Mouse (Mus musculus): ENCODE data around the gene Edf1.
A peak's percentile ranks its signal among the peaks of the same experiment; 100 is the strongest.
"Not testable (repeated sequence)": the region's sequence is repeated elsewhere in the genome, so short reads cannot be mapped to it uniquely, and the experiment has no call there.

Edf1 gene

DNA sequence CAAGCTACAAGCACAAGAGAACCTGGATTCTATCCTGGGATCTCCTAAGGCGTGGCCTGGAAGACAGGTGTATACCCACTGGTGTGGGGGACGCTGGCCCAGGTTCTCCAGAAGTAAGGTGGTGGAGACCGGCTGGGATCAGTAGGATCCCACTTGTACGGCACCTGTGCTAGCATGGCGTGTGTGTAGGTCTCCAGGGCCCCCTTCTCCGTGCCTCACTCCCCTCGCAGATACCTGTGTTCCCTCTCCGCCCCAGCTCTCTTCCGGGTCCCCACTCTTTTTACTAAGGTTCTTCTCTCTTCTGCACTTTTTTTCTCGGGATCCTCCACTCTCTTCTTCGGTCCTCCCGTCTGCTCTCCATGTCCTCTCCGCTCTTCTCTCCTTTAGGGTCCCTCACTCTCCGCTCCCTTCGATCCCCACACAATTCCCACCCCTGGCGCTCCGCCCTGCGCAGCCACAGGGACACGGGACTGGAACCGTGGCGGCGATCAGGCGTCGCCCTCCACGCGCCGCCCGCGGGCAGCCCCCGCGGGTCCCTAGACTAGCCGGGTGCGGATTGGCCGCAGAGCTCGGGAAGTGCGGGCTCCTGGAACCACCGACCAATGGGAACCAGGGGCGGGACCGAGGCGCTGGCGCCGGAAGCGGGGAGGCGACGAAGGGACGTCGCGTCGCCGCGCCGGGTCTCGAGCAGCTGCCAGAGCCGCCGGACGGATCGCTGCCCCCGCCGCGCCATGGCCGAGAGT, at the start of gene Edf1:
Gene Edf1, plus strand, starts transcription at position 627 of the 743 bp plus-strand sequence.
- peak; percentile 90 for DNase-seq (ENCODE audit: low spot score)

DNA sequence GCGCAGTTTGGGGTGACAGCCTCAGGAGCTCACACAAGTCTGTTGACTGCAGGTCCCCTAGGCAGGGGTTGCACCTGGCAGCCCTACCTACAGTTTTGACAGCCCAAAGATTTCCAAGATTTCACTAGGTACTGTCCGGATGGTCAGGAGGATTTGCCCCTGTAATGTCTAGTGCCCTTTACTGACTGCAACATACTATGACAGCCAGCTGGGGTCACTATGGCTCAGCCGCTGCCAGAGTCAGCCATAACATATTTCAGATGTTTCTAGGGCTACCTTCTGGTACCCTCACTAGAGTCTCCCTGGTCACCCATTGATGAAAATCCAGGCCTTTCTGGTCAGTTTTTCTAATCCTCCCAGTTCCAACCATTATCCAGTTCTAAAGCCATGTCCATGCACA, 47.7 kb upstream of the Edf1 start:
- DNase-seq (ENCODE audit: low spot score) = no peak

DNA sequence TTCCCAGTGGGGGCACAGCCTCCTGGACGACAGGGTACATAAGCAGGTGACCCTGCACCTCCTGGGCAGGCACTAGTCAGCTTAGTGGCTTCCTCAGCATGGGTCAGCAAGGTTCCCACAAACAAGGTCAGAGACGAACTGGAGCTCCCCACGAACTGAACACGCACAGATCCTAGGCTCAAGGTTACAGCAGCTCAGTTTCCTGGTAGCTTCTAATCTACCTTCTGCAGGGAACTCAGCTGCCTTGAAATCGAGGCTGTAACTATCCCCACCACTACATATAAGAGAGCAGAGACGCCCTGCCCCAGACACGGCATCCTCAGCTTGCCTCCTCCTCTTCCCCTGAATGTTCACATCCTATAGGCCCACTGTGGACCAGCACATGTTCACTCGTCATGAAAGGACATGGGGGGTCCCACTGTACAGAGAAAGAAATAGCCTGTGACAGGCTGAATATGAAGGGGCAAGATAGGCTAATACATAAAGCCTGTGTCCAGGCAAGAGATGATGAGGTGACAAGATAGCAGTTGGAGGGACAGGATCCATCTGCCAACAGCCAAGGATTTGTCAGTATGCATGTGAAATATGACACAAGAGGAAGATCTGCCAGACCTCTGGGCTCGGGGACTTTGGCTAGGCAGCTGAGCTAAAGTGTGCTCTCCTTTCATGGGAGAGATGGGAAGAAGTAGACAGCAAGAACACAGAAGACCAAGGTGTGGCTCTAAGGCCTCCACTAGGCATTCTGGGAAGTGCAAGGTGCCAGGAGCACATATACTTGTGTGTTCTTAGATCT, 30.9 kb upstream of the Edf1 start:
- no peak for DNase-seq (ENCODE audit: low spot score)

DNA sequence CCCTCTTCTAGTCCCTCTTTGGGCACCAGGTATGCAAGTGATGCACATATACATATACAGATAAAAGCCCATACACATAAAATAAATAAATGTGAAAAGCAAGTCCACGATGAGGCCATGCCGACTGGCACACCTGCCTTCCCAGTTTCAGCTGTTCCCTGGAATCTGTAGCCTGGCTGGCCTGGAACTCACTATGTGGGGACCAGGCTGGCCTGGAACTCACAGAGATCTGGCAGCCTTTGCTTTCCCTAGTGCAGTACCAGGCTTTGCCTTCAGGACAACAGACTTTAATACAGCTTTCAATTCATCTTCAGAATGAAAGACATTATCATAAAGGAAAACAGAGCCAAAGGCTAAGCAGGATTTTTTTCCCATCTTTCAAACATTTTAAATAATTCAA, 23.9 kb upstream of the Edf1 start:
- no peak for DNase-seq (ENCODE audit: low spot score)

DNA sequence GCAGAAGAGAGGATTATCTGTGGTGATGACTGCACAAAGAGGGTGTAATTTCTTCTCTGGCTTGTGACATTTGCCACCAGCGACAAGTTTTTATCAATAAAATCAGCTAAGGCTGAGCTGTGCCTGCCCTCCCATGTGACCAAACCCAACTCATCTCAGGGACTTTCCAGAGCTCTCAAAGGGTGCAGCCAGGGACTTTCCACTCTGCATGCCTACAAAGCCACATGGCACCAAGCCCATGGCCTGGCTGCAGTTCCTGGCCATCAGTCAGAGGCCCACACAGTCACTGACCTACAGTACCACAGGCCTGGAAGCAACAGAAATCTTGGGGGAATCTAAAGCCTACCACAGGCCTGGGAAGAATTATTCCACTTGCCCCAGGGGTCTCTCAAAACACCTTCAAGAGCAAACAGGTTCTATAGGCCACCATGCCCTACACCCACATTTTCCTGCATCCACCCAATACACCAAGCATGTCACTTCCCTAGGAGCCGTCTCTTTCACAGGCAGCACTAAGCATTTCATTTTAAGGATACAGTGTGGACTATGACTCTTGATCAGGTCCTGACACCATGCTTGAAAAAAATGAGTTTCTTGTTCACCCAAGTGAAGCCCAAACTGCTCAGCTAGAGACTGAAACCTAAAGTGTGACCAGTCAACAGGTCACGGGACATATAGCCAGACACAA, 23.3 kb upstream of the Edf1 start:
- DNase-seq (ENCODE audit: low spot score) = no peak

DNA sequence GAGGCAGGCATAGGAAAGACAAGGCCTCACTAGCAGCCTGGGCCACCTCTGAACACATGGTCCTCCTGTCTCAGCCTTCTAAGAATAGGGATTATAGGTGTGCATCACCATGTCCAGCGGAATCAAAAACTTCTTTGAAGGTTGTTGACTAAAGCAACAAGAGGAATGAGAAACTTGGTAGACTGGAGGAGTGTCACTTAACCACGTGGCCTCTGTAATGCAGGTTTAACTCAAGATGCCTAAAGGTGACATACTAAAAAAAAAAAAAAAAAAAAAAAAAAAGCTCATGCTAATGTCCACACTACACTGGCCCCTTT, 22.8 kb upstream of the Edf1 start:
- no peak for DNase-seq (ENCODE audit: low spot score)

DNA sequence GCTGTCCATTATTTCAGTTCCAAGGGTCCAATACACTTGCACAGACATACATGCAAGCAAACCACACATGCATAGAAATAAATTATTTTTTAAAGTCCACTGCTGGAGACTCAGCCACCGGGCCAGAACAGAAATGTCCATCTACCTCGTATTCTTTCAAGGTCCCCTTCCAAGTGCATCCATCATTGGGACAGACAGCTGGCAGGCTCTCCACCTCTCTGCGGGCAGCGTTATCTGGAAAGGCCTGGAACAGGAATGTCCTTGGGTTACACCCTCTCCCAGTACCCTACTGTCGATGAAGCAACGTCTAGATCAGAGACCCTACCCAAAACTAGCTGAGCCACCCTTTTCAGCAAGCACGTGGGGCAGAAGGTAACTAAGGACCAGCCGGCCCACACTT, 21.1 kb upstream of the Edf1 start:
- no peak for DNase-seq (ENCODE audit: low spot score)

DNA sequence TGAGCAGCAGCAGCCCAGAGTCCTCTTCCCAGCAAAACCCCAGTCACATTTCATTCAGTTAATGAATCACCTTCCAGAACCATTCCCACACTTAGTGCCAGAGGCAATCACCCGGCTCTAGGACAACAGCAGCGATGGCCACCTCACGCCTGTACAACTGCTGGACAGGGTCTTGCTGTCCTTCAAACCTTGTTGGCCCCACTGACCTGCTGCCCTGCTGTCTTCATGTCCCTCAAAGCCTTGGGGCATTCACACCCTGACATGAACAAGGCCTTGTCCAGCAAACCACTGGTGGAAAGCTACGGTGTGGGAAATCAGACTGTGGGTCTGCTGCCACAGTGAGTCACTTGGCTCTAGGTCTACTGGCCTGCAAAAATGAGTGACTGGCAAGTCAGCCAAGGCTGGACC, 17.1 kb upstream of the Edf1 start:
- no peak for DNase-seq (ENCODE audit: low spot score)

DNA sequence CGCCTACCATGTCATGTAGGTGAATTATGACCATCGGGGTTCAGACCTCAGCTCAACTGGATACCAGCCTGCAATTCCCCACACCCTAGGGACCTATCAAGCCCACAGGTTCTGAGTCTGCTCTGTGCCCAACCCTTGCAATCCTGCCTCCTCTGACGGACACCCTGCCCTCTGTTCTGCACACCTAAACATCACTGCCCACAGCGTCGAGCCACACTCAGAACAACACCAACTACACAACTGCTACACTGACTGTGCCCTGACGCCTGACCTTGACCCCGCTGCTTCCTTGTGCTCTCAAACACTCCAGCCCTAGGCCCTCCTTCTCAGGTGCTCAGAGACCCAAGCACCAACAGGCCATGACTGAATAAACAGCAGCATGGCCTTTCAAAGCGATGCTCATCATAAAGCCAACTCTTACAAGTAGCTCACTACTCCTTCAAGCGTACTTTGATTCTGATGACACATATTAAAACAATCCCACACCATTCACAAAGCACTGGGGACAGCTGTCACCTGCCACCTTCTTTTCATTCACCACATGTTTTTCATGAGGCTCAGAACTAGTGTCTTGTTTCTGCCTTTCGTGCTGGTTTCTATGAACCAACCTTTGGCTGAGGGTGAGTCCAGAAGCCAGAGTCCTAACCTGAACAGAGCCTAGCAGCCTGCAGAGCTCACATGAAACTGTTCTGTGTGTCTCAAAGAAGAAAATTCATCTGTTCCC, 15.8 kb upstream of the Edf1 start:
- no peak for DNase-seq (ENCODE audit: low spot score)

DNA sequence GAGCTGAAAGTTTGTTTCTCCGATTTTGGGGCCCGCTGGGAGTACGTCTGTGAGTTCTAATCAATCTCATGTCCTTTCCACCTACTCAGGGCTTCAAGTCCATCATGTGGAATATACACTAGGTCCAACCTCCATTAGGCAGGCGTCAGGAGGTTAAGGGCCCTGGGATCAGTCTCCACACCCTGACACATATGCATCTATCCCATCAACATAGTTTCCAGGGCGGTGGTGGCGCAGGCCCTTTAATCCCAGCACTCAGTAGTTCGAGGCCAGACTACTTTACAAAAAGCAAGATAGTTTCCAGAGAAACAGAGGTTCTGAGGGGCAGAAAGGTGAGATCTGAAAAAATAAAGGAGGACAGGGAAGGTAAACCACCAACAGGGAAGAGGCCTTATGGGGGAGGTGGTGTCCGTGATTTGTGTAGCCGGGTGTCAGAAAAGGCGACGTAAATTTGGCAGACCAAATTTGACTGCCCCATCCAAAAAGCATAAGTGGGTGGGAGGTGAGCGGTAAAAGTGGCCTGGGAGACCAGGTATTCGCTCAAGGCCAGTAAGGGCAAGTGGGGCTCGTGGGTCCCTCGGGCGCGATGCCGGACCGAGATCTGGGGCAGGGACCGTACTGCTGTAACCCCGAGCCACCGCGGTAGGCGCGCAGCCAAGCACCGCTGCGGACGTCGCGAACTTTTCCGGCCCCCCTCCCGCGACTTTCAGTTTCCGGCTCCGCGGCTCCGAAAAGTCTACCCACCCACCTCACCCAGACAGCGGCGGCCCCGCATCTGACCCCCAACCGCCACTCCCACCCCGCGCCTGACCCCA, 11.4 kb upstream of the Edf1 start:
- DNase-seq (ENCODE audit: low spot score) = no peak

DNA sequence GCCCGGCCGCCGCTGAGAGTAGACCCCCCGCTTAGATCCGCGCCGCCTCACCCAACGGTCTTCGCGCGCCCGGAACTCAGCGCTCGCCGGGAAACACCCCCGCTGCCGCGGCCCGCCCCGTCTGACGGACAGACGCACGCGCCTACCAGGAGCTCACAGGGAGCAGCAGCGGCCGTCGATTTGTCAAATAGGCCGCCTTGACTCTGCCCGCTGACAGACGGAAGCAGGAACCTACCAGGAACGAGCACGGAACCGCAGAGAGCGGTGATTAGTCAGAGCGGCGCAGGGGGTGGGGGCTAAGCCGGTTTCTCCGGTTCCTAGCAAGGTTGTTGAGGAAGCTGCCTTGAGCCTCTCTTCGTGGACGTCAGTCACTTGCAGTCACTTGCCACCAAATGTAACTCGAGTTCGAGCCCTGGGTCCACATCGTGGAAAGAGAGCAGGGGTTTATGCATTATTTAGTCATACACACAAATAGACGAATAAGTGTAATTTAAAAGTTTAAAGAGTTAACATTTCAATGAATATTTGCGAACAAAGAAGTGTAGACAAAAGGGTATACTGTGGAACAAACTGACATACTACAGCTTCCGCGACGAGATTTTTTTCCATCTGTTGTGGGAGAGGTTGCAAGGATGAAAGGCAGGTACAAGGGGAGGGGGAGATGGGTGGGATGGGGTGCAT, 10.7 kb upstream of the Edf1 start, which contains the start of gene Traf2:
Gene Traf2, minus strand, starts transcription at position 130 of the 681 bp plus-strand sequence.
- DNase-seq (ENCODE audit: low spot score) = peak; percentile 94

DNA sequence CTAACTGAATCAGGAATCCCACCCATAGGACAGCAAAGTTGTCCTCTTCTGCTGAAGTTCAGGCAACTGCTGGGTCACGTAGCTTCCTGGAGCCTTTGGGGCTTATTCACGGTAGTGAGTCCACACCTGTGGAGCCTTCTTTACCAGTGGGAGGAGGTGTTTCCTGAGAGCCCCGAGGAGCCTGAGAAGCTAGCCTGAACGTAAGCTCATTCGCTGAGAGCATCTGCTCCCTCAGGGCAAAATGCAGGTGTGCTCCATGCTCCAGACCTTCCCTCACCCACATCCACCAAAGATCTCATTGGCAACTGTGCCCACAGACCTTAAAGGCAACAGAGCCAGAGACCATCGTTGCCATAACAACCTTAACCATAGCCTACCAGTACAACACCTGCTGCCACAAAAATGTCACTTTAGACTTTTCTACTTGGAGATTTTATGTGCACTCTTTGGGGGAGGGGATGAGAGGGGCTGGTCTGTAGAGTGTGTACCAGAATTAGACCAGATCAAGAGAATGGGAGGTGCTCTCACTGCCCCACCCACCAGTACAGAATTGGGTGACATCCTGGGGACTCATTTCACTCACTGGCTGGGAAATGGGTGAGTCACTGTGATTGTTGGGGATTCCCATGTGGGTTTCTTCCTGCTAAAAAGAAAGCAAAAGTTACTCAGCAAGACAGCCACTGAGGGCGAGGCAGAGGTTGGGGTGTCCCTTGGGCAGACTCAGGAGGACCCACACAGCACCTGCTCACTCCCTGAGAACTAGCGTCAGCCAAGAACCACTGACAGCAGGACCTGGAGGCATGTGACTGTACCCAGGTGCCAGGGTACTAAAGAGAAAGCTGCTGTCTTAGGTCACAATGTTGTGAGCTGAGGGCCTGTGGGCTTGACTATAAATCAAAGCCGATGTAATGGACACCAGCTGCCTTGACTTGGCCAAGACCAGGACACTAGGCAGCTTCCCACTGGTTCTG, 8.3 kb upstream of the Edf1 start:
- DNase-seq (ENCODE audit: low spot score) = no peak

DNA sequence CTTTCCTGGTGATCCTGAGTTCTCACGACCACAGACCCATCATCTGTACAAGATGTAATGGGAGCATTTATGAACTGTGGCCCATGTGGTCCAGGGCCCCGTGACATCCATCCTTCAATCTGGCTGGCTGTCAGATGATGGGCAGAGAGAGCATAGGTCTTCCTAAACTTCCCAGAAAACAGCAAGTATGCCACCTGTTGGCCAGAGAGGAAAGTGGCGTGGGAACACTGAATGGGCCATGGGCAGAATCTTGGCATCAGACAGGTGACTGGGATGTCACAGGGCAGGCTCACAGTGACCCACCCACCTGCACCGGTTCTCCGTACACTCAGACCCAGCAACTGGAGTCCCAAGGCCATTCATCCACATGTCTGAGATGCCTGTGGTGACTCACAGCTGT, 6.5 kb upstream of the Edf1 start:
- DNase-seq (ENCODE audit: low spot score) = no peak

DNA sequence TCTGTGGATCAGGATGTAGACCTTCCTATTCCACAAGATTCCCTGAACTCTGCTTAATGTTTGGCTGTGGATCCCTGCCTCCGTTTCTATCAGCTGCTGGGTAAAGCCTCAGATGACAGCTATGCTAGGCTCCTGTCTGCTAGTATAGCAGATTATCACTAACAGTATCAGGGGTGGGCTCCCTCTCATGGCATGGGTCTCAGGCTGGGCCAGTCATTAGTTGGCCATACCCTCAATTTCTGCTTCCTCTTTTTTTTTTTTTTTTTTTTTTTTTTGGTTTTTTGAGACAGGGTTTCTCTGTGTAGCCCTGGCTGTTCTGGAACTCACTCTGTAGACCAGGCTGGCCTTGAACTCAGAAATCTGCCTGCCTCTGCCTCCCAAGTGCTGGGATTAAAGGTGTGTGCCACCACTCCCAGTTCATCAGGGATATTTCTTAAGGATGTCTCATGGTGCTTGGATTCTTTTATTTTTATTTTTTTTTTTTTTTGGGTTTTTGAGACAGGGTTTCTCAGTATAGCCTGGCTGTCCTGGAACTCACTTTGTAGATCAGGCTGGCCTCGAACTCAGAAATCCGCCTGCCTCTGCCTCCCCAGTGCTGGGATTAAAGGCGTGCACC, 4.4 kb upstream of the Edf1 start:
- not testable (repeated sequence) for DNase-seq (ENCODE audit: low spot score)

DNA sequence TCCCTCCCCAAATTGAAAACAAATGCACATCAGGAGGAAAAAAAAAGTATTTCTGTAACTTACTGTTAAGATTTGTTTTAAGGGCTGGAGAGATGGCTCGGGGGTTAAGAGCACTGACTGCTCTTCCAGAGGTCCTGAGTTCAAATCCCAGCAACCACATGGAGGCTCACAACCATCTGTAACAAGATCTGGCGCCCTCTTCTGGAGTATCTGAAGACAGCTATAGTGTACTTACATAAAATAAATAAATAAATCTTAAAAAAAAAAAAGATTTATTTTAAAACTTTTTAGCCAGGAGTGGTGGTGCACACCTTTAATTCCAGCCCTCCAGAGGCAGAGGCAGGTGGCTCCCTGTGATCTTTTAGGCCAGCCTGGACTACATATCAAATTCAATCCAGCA, 2.2 kb upstream of the Edf1 start:
- DNase-seq (ENCODE audit: low spot score) = not testable (repeated sequence)

DNA sequence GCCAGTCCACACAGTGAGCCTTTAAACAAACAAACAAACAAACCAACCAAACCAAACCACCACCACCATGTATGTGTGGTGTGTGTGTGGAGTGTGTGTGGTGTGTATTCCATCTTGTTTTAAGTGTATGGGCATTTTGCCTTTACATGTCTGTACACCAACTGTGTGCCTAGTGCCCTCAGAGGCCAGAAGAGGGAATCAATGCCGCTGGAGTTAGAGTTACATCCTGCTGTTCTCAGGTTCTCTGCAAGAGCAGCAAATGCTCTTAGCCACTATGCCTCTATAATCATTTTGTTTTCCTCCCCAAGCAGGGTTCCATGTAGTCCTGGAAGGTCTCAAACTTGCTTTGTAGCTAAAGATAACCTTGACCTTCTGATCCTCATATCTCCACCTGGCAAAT, 1.4 kb upstream of the Edf1 start:
- DNase-seq (ENCODE audit: low spot score) = no peak

DNA sequence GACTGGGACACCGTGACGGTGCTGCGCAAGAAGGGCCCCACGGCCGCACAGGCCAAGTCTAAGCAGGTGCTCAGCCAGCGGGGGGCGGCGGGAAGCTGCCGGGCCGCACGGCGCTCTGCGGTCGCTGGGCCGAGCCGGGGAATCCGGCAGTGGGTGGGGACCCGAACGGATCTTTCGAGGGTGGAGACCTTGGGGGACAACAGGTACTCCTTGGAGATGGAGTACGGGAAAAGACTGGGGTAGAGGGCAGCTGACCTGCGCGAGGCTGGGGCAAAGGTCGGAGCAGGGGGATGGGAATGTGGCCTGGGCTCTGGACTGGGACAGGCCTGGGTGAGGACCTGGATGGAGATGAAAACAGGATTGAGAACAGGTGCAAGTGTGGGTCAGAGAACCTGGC, 315 bp downstream of the Edf1 start:
- DNase-seq (ENCODE audit: low spot score) = no peak

DNA sequence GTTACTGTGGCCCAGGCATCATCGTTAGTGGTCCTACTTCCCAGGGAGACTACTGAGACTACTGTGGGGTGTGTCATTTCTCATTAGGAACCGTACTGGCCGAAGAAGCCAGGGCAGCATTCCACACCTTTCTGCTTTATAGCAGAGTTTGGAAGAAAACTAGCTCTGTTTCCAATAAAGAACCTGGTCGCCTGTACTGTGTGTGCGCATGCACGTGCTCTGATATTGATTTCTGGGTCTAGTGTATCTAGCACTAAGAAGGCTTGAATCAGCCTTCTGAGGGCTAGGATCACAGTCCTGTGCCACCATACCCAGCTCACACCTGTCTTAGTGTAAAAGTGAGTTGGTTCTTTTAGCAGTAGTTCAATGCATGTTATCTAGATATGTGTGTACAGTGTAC, 1.1 kb downstream of the Edf1 start:
- DNase-seq (ENCODE audit: low spot score) = no peak

DNA sequence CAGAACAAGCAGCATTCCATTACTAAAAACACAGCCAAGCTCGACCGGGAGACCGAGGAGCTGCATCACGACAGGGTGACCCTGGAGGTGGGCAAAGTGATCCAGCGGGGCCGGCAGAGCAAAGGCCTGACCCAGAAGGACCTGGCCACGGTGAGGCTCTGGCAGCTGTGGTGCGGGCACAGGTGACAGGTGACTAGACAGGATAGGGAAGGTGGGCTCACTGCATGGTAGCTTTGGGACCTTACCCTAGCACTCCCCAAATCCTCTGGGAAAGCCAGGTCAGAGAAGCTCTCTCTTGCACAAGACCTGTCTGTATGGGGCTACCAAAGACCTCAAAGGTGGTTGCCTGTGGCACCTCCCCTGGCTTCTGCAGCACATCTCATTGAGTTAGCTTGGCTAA, 2.9 kb downstream of the Edf1 start:
- DNase-seq (ENCODE audit: low spot score) = no peak
